Mouse (Mus musculus) heart, adult 2 months (tissue): ENCODE results near the gene Commd9.

Source experiments
- CTCF ChIP-seq: fragments of 200-600 bp; IDR thresholded peaks from 2 replicates; pipeline ENCODE4 v1.8.1; 2022; ENCODE audit warnings: antibody characterized with exemption, mild to moderate bottlenecking, moderate library complexity
- POLR2A ChIP-seq: fragments of 200-500 bp; IDR thresholded peaks from 2 replicates; pipeline ENCODE4 v1.6.1; 2011; ENCODE audit warnings: mild to moderate bottlenecking, low read depth, low read length, control low read depth; ENCODE audit not compliant: insufficient read depth

GRCm38 (mm10) chr2:101854792-101855191, 31.3 kb upstream of the Commd9 start:
- TF ChIP-seq CTCF (no peak), POLR2A (no peak)
